Mouse (Mus musculus) ES-Bruce4 (cell line): ENCODE data around the gene Btg2.

Source experiments
- CTCF ChIP-seq: IDR thresholded peaks from one replicate; pipeline ENCODE4 v1.8.1; 2011; ENCODE audit warnings: low read depth, low read length
- EP300 ChIP-seq: IDR thresholded peaks from 2 replicates; pipeline ENCODE4 v1.6.1; 2011; ENCODE audit warnings: low read depth, low read length; ENCODE audit not compliant: insufficient read depth
- POLR2A ChIP-seq: IDR thresholded peaks from one replicate; pipeline ENCODE4 v1.8.1; 2011; ENCODE audit warnings: low read length; ENCODE audit not compliant: insufficient read depth

- TF ChIP-seq CTCF, result no peak
- no peak for TF ChIP-seq POLR2A
- no peak for TF ChIP-seq EP300
Observed at GRCm38 (mm10) chr1:134091851-134092250, 12.9 kb upstream of the Btg2 start.
